Mouse (Mus musculus): ENCODE results near the gene Edn1. TPM values are rescaled to one million over a fixed set of nuclear protein-coding genes. Genes with fewer than 3 reads are reported as not detected.

Gene Edn1
- total and polyA plus RNA-seq, 3 experiments, result 0.11 TPM; not detected in 2

DNA sequence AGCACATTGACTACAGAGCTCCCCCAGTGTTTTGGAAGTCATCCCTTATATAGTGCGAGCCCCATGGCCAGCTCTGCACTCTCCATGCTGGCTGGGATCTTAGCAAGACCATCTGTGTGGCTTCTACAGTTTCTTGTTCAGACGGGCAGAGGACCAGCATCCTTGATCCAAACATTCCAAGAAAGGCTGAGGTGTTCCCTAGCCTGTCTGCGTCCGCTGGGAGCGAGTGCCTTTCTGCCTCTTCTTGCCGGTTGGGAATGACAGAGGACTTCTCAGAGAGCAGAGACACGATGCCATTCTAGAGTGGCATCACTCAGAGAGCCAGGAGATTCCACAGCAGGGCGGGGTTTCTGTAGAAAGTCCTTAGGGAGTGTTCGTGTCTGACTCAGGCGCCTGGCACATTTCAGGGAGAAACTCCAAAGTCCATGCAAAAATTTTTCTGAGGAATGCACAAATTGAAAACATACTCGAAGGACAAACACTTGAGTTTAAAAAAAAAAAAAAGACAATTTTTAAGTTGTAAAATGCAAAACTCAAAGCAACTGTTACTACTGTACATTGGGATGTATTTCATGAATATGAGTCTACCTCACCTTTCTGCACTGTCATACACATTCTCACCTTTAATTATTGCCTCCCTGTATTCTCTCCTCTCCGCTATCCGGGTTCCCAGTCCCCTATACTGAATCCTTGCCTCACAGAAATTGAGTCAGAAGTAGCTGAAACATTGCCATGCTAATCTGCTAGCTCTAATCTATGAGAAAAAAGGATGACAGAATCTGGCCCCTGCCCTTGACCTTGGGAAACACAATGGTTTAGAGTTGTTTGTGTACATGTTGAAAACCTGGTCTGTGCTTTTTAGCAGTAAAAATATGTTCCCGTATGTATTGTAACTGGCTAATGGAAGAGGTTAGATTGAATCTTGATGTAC, 5.9 kb downstream of the Edn1 start:
- H3K9me3 ChIP-seq (replicated peaks), result no peaks in the 10 kb centered on the region
- no peaks in the 10 kb centered on the region for H3K36me3 ChIP-seq (replicated peaks)
- no peak for TF ChIP-seq GATA2 (IDR thresholded peaks at IDR 0.05; ENCODE audit: borderline replicate concordance, low read depth, low read length)
- no peak for TF ChIP-seq GATA1 (IDR thresholded peaks at IDR 0.05; ENCODE audit: borderline replicate concordance, low read length)
- no peak for TF ChIP-seq TAL1 (conservative IDR thresholded peaks at IDR 0.05; ENCODE audit: low read depth, low read length)
- no peak for TF ChIP-seq CTCF (IDR thresholded peaks at IDR 0.05; ENCODE audit: low read depth, low read length)
- no peak for TF ChIP-seq POLR2AphosphoS5 (IDR thresholded peaks at IDR 0.05; ENCODE audit: insufficient replicate concordance, low read depth, low read length)
- no peaks in the 10 kb centered on the region for H3K27me3 ChIP-seq (ENCODE audit: insufficient read depth, low read length)
- H3K4me3 ChIP-seq (ENCODE audit: low read depth, low read length), result no peak overlapping the region
- ATAC-seq (ENCODE audit: extremely low read depth, insufficient number of reproducible peaks, low FRiP score, poor library complexity, severe bottlenecking) (no peak), DNase-seq (ENCODE audit: low spot score) (no peak)
- no peaks in the 10 kb centered on the region for H3K4me1 ChIP-seq (ENCODE audit: insufficient read depth, low read depth, low read length)

GRCm38 (mm10) chr13:42308368-42309103, 7.3 kb downstream of the Edn1 start:
- DNase-seq (ENCODE audit: low spot score) (no peak), ATAC-seq (ENCODE audit: extremely low read depth, insufficient number of reproducible peaks, low FRiP score, poor library complexity, severe bottlenecking) (no peak)
- no peaks in the 10 kb centered on the region for H3K27me3 ChIP-seq (ENCODE audit: insufficient read depth, low read length)
- no peaks in the 10 kb centered on the region for H3K36me3 ChIP-seq (replicated peaks)
- H3K4me3 ChIP-seq (ENCODE audit: low read depth, low read length), result no peak overlapping the region
- no peaks in the 10 kb centered on the region for H3K4me1 ChIP-seq (ENCODE audit: insufficient read depth, low read depth, low read length)
- H3K9me3 ChIP-seq (replicated peaks), result no peaks in the 10 kb centered on the region
- TF ChIP-seq TAL1 (conservative IDR thresholded peaks at IDR 0.05; ENCODE audit: low read depth, low read length) (no peak), GATA1 (IDR thresholded peaks at IDR 0.05; ENCODE audit: borderline replicate concordance, low read length) (no peak), GATA2 (IDR thresholded peaks at IDR 0.05; ENCODE audit: borderline replicate concordance, low read depth, low read length) (no peak), POLR2AphosphoS5 (IDR thresholded peaks at IDR 0.05; ENCODE audit: insufficient replicate concordance, low read depth, low read length) (no peak), CTCF (IDR thresholded peaks at IDR 0.05; ENCODE audit: low read depth, low read length) (no peak)

- Histone ChIP-seq H3K9me3 (replicated peaks) (no peaks in the 10 kb centered on the region), H3K4me3 (ENCODE audit: low read depth, low read length) (no peak overlapping the region), H3K36me3 (replicated peaks) (no peaks in the 10 kb centered on the region), H3K4me1 (ENCODE audit: insufficient read depth, low read depth, low read length) (no peaks in the 10 kb centered on the region), H3K27me3 (ENCODE audit: insufficient read depth, low read length) (no peaks in the 10 kb centered on the region)
- ATAC-seq (ENCODE audit: extremely low read depth, insufficient number of reproducible peaks, low FRiP score, poor library complexity, severe bottlenecking), result no peak
- TF ChIP-seq POLR2AphosphoS5 (IDR thresholded peaks at IDR 0.05; ENCODE audit: insufficient replicate concordance, low read depth, low read length) (no peak), TAL1 (conservative IDR thresholded peaks at IDR 0.05; ENCODE audit: low read depth, low read length) (no peak), GATA1 (IDR thresholded peaks at IDR 0.05; ENCODE audit: borderline replicate concordance, low read length) (no peak), GATA2 (IDR thresholded peaks at IDR 0.05; ENCODE audit: borderline replicate concordance, low read depth, low read length) (no peak), CTCF (IDR thresholded peaks at IDR 0.05; ENCODE audit: low read depth, low read length) (no peak)
- no peak for DNase-seq (ENCODE audit: low spot score)
Measured at GRCm38 (mm10) chr13:42309804-42310203, 8.5 kb downstream of the Edn1 start.

DNA sequence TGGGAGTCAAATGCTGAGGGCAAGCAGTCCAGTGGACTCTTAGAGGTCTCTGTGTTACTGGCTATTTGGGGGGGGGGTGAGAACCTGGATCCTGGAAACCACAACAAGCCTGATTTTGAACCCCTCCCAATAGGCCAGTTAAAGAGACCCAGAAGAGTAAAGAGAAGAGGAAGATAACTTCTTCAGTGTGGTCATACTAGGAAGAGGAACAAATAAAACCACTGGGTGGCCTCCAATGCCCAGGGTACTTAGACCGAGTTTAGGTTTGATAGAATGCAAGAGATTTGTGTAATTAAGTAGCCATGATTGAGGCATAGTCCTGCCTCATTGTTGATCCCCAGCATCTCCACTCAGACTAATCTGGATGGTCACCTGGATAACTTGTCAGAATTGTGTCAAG, 14.4 kb downstream of the Edn1 start:
- ATAC-seq (ENCODE audit: extremely low read depth, insufficient number of reproducible peaks, low FRiP score, poor library complexity, severe bottlenecking), result no peak
- H3K9me3 ChIP-seq (replicated peaks), result no peaks in the 10 kb centered on the region
- DNase-seq (ENCODE audit: low spot score), result no peak
- TF ChIP-seq TAL1 (conservative IDR thresholded peaks at IDR 0.05; ENCODE audit: low read depth, low read length), result no peak
- no peak for TF ChIP-seq CTCF (IDR thresholded peaks at IDR 0.05; ENCODE audit: low read depth, low read length)
- no peak for TF ChIP-seq POLR2AphosphoS5 (IDR thresholded peaks at IDR 0.05; ENCODE audit: insufficient replicate concordance, low read depth, low read length)
- no peak for TF ChIP-seq GATA1 (IDR thresholded peaks at IDR 0.05; ENCODE audit: borderline replicate concordance, low read length)
- no peak for TF ChIP-seq GATA2 (IDR thresholded peaks at IDR 0.05; ENCODE audit: borderline replicate concordance, low read depth, low read length)
- no peaks in the 10 kb centered on the region for H3K36me3 ChIP-seq (replicated peaks)
- H3K27me3 ChIP-seq (ENCODE audit: insufficient read depth, low read length), result no peaks in the 10 kb centered on the region
- H3K4me1 ChIP-seq (ENCODE audit: insufficient read depth, low read depth, low read length), result no peaks in the 10 kb centered on the region
- no peak overlapping the region for H3K4me3 ChIP-seq (ENCODE audit: low read depth, low read length)

- no peaks in the 10 kb centered on the region for H3K4me1 ChIP-seq (ENCODE audit: insufficient read depth, low read depth, low read length)
- TF ChIP-seq TAL1 (conservative IDR thresholded peaks at IDR 0.05; ENCODE audit: low read depth, low read length) (no peak), CTCF (IDR thresholded peaks at IDR 0.05; ENCODE audit: low read depth, low read length) (no peak), POLR2AphosphoS5 (IDR thresholded peaks at IDR 0.05; ENCODE audit: insufficient replicate concordance, low read depth, low read length) (no peak), GATA1 (IDR thresholded peaks at IDR 0.05; ENCODE audit: borderline replicate concordance, low read length) (no peak), GATA2 (IDR thresholded peaks at IDR 0.05; ENCODE audit: borderline replicate concordance, low read depth, low read length) (no peak)
- no peak overlapping the region for H3K4me3 ChIP-seq (ENCODE audit: low read depth, low read length)
- no peak for ATAC-seq (ENCODE audit: extremely low read depth, insufficient number of reproducible peaks, low FRiP score, poor library complexity, severe bottlenecking)
- no peaks in the 10 kb centered on the region for H3K27me3 ChIP-seq (ENCODE audit: insufficient read depth, low read length)
- H3K36me3 ChIP-seq (replicated peaks), result no peaks in the 10 kb centered on the region
- no peak for DNase-seq (ENCODE audit: low spot score)
- no peaks in the 10 kb centered on the region for H3K9me3 ChIP-seq (replicated peaks)
Measured at GRCm38 (mm10) chr13:42317808-42318207, 16.5 kb downstream of the Edn1 start.

DNA sequence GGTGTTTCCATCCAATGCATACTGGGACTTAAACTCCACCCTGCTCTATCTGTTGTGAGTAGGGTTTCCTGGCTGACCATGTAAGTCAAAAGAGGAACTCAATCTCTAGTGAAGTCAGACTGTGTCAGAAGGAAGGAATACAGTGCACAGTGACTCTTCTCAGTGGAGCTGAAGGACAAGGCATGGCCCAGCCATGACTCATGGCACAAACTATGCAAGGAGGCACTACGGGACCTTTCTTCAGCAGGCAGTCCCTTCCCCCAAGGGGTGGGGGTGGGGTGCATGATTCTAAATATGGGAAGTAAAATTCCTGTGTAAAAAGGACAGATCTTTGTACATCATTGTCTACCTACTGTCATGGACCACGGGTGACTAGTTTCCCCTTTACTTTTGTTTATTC, 27.3 kb downstream of the Edn1 start:
- ATAC-seq (ENCODE audit: extremely low read depth, insufficient number of reproducible peaks, low FRiP score, poor library complexity, severe bottlenecking) (no peak), DNase-seq (ENCODE audit: low spot score) (no peak)
- H3K27me3 ChIP-seq (ENCODE audit: insufficient read depth, low read length), result no peaks in the 10 kb centered on the region
- no peaks in the 10 kb centered on the region for H3K36me3 ChIP-seq (replicated peaks)
- no peaks in the 10 kb centered on the region for H3K9me3 ChIP-seq (replicated peaks)
- TF ChIP-seq GATA2 (IDR thresholded peaks at IDR 0.05; ENCODE audit: borderline replicate concordance, low read depth, low read length), result no peak
- TF ChIP-seq CTCF (IDR thresholded peaks at IDR 0.05; ENCODE audit: low read depth, low read length), result no peak
- no peak for TF ChIP-seq TAL1 (conservative IDR thresholded peaks at IDR 0.05; ENCODE audit: low read depth, low read length)
- no peak for TF ChIP-seq GATA1 (IDR thresholded peaks at IDR 0.05; ENCODE audit: borderline replicate concordance, low read length)
- TF ChIP-seq POLR2AphosphoS5 (IDR thresholded peaks at IDR 0.05; ENCODE audit: insufficient replicate concordance, low read depth, low read length), result no peak
- no peaks in the 10 kb centered on the region for H3K4me1 ChIP-seq (ENCODE audit: insufficient read depth, low read depth, low read length)
- H3K4me3 ChIP-seq (ENCODE audit: low read depth, low read length), result no peak overlapping the region
